Mouse (Mus musculus) gonadal fat pad, adult 2 months (tissue): ENCODE measurements around the gene Abhd11. TPM values are rescaled to one million over a fixed set of nuclear protein-coding genes. Genes with fewer than 3 reads are reported as not detected.

Experiments
- DNase-seq: peaks from one replicate; pipeline ENCODE4 v3.0.0-alpha.2; 2012; ENCODE audit warnings: low read depth
- polyA plus RNA-seq: library from polyadenylated mRNA; depleted of rRNA; stranded (reverse); fragments of >200 nt; gene quantifications from 2 replicates; pipeline ENCODE4 v1.2.3, GENCODE M21; 2012

Gene Abhd11
- polyA plus RNA-seq, 1 experiment: 152 TPM

- DNase-seq: no peak
These were observed 22.4 kb upstream of the Abhd11 start for GRCm38 (mm10) chr5:134986298-134987268.

GRCm38 (mm10) chr5:134989166-134989565, 19.8 kb upstream of the Abhd11 start:
- no peak for DNase-seq

GRCm38 (mm10) chr5:134989741-134990140, 19.2 kb upstream of the Abhd11 start:
- DNase-seq: no peak

GRCm38 (mm10) chr5:134992566-134992965, 16.4 kb upstream of the Abhd11 start:
- no peak for DNase-seq

- DNase-seq: no peak
These were observed 10.6 kb upstream of the Abhd11 start for GRCm38 (mm10) chr5:134998359-134998758.

- no peak for DNase-seq
These were observed 9.2 kb upstream of the Abhd11 start for GRCm38 (mm10) chr5:134999797-135000196.

- no peak for DNase-seq
These were observed 8.2 kb upstream of the Abhd11 start for GRCm38 (mm10) chr5:135000751-135001150.

- no peak for DNase-seq
These were observed 7.6 kb upstream of the Abhd11 start for GRCm38 (mm10) chr5:135001309-135001708.

GRCm38 (mm10) chr5:135002151-135002550, 6.8 kb upstream of the Abhd11 start:
- DNase-seq: no peak

GRCm38 (mm10) chr5:135007802-135008571, 965 bp upstream of the Abhd11 start:
- no peak for DNase-seq

- DNase-seq: no peak
These were observed 803 bp downstream of the Abhd11 start for GRCm38 (mm10) chr5:135009590-135010319.

GRCm38 (mm10) chr5:135010320-135010709, 1.4 kb downstream of the Abhd11 start:
- DNase-seq: no peak

- no peak for DNase-seq
These were observed 2.1 kb downstream of the Abhd11 start for GRCm38 (mm10) chr5:135010841-135011743.

- DNase-seq: no peak
These were observed 3.1 kb downstream of the Abhd11 start for GRCm38 (mm10) chr5:135011809-135012613.

- DNase-seq: no peak
These were observed 3.9 kb downstream of the Abhd11 start for GRCm38 (mm10) chr5:135012671-135013441.

- DNase-seq: no peak
These were observed 6.5 kb downstream of the Abhd11 start for GRCm38 (mm10) chr5:135015497-135015896.

- no peak for DNase-seq
These were observed 7.3 kb downstream of the Abhd11 start for GRCm38 (mm10) chr5:135016224-135016759.

- DNase-seq: no peak
These were observed 12.9 kb downstream of the Abhd11 start for GRCm38 (mm10) chr5:135021814-135022213.
